Mouse (Mus musculus): Measurements from ENCODE around the gene Glrb. TPM values are rescaled to one million over a fixed set of nuclear protein-coding genes. Genes with fewer than 3 reads are reported as not detected.

The Glrb gene
- polyA plus RNA-seq (2015; fragmentation: Nextera tagmentation; extraction: Ambion mirVana), result 0.13 and 0.47 TPM in 2 replicates

GRCm38 (mm10) chr3:80913111-80913778, at the start of gene Glrb:
Gene Glrb (minus strand): TSS chr3:80913660.

GRCm38 (mm10) chr3:80802596-80803081, 110.8 kb downstream of the Glrb start, which contains the start of gene Gria2:
Gene Gria2 (minus strand): TSS chr3:80802835.

Other genes with a start within 250 kb of the Glrb start
- gene Gria2, start 110.8 kb downstream of the Glrb start, polyA plus RNA-seq (2015; fragmentation: Nextera tagmentation; extraction: Ambion mirVana), result 0.78 and 1.4 TPM in 2 replicates
- gene Pdgfc, start 122.8 kb upstream of the Glrb start, polyA plus RNA-seq (2015; fragmentation: Nextera tagmentation; extraction: Ambion mirVana), result 1.7 and 2.0 TPM in 2 replicates